Mouse (Mus musculus): ENCODE measurements around the gene Zfp316. TPM values are rescaled to one million over a fixed set of nuclear protein-coding genes. Genes with fewer than 3 reads are reported as not detected.
A peak's percentile ranks its signal among the peaks of the same experiment; 100 is the strongest.

Gene Zfp316
- total and polyA plus RNA-seq, 2 experiments from 2014 or later = 6.8 to 32.1 TPM

DNA sequence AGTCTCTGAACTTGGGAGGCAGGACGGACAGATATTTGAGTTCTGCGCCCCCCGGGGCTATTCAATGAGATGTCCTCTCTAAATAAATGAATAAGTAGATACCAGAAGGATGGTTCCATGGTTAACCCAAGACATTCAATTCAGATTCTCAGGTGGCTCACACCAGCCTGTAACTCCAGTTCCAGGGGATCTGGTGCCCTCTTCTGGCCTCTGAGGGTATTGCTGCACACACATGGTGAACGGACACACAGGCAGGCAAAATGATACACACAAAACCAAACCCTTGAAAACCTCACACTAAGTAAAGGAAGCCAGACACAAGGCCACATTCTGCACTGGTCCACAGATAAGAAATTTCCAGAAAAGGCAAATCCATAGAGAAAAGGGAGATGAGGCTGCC, 29.9 kb upstream of the Zfp316 start:
- peak; percentile 83 for TF ChIP-seq CTCF (IDR thresholded peaks at IDR 0.05)
- DNase-seq (ENCODE audit: low spot score) (peak; percentile 44), ATAC-seq (ENCODE audit: low FRiP score) (no peak)
- Histone ChIP-seq H3K27ac (ENCODE audit: low read depth, low read length) (no peak overlapping the region), H3K4me2 (ENCODE audit: low read depth, low read length, poor library complexity, severe bottlenecking) (no peak overlapping the region), H3K36me3 (ENCODE audit: insufficient read depth, low read length) (peaks cover 35% of the 10 kb centered on the region), H3K27me3 (ENCODE audit: insufficient read depth, low read length) (no peaks in the 10 kb centered on the region), H3K9me3 (ENCODE audit: low read length) (no peaks in the 10 kb centered on the region), H3K4me1 (ENCODE audit: insufficient read depth, low read length) (no peaks in the 10 kb centered on the region), H3K9ac (replicated peaks; ENCODE audit: low read length, poor library complexity, severe bottlenecking) (no peak overlapping the region), H3K4me3 (ENCODE audit: low read depth, low read length) (no peak overlapping the region)
- WGBS = 90% methylated on average over 4 of the region's 4 CpGs

DNA sequence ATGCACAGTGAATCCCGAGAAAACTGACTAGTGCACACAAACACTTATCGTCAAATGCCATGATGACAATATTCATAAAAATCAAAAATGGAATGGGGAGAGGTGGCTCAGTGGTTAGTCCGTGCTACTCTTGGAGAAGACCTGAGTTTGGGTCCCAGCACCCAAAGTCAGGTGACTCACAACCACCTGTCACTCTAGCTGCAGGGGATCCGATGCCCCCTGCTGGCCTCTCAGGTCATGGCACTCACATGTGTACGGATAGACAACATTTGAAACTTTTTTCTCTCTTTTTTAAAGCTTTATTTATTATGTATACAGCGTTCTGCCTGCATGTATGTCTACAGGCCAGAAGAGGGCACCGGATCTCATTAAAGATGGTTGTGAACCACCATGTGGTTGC, 28.6 kb upstream of the Zfp316 start:
- Histone ChIP-seq H3K4me3 (ENCODE audit: low read depth, low read length) (no peak overlapping the region), H3K4me1 (ENCODE audit: insufficient read depth, low read length) (peaks cover 4% of the 10 kb centered on the region; the same call in 1 of the 2 replicates), H3K27me3 (ENCODE audit: insufficient read depth, low read length) (0 out of 2 replicates have a peak, but pooled peaks cover 3% of the 10 kb centered on the region), H3K27ac (ENCODE audit: low read depth, low read length) (no peak overlapping the region), H3K9me3 (ENCODE audit: low read length) (no peaks in the 10 kb centered on the region), H3K4me2 (ENCODE audit: low read depth, low read length, poor library complexity, severe bottlenecking) (no peak overlapping the region), H3K9ac (replicated peaks; ENCODE audit: low read length, poor library complexity, severe bottlenecking) (no peak overlapping the region), H3K36me3 (ENCODE audit: insufficient read depth, low read length) (peaks cover 31% of the 10 kb centered on the region)
- WGBS = 94% methylated on average over 7 of the region's 7 CpGs
- no peak for ATAC-seq (ENCODE audit: low FRiP score)
- TF ChIP-seq CTCF (IDR thresholded peaks at IDR 0.05) = peak; percentile 58
- no peak for DNase-seq (ENCODE audit: low spot score)

DNA sequence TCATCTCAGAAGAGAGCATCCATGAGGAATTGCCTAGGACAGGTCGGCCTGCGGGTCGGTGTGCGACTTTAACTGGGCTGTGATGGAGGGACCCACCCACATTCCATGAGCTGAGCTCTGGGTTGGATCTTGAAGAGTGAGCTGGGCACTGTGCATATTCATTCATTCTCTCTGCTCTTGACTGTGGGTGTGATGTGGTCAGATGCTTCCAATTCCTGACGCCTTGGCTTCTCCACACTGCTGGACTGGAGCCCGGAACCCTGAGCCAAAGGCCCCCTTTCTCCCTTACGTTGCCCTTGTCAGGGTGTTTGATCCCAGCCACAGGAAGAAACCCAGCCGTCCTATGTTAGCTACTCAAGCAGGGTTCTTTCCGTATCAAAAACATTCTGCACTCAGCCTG, 28.2 kb upstream of the Zfp316 start:
- Histone ChIP-seq H3K36me3 (ENCODE audit: insufficient read depth, low read length) (peaks cover 31% of the 10 kb centered on the region), H3K4me3 (ENCODE audit: low read depth, low read length) (no peak overlapping the region), H3K27ac (ENCODE audit: low read depth, low read length) (no peak overlapping the region), H3K4me1 (ENCODE audit: insufficient read depth, low read length) (peaks cover 4% of the 10 kb centered on the region; the same call in 1 of the 2 replicates), H3K4me2 (ENCODE audit: low read depth, low read length, poor library complexity, severe bottlenecking) (no peak overlapping the region), H3K9me3 (ENCODE audit: low read length) (no peaks in the 10 kb centered on the region), H3K9ac (replicated peaks; ENCODE audit: low read length, poor library complexity, severe bottlenecking) (no peak overlapping the region), H3K27me3 (ENCODE audit: insufficient read depth, low read length) (0 out of 2 replicates have a peak, but pooled peaks cover 3% of the 10 kb centered on the region)
- 92% methylated on average over 9 of the region's 9 CpGs for WGBS
- DNase-seq (ENCODE audit: low spot score) = no peak
- no peak for ATAC-seq (ENCODE audit: low FRiP score)
- TF ChIP-seq CTCF (IDR thresholded peaks at IDR 0.05) = no peak

DNA sequence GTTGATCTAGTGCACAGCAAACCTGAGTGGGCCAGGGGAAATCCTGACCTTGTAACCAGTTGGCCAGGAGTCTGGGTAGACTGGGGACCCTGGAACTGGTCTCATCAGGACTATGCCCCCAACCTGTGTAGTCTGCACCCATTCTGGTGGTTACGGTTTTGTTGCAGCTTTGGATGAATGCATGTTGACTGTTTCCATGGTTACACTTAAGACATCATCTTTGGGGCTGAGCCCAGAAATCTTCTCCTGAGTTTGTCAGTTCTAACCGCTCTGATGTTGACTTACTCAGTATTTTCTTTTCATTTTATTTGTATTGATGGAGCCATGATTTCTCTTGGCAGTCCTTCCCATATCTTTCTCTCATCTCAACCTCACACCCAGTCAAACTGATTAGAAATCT, 25.5 kb upstream of the Zfp316 start:
- WGBS = 75% methylated on average over 2 of the region's 2 CpGs
- DNase-seq (ENCODE audit: low spot score) = no peak
- no peak for ATAC-seq (ENCODE audit: low FRiP score)

DNA sequence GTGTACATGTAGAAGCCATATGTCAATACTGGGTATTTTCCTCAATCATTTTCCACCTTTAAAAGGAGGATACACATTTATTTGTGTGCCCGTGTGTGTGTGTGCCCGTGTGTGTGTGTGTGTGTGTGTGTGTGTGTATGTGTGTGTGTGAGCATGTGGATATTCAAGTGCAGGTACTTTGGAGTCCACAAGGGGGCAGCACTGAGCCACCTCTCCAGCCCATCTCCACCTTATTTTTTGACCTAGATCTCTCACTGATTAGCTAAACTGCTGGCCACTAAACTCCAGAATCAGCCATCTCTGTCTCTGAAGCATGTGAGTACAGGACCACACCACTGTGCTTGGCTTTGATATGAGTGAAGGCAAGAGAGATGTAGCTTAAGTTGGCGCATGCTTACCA, 25.0 kb upstream of the Zfp316 start:
- H3K4me3 ChIP-seq (ENCODE audit: low read depth, low read length) = no peak overlapping the region
- no peak for DNase-seq (ENCODE audit: low spot score)
- 0 out of 2 replicates have a peak, but pooled peaks cover 6% of the 10 kb centered on the region for H3K27me3 ChIP-seq (ENCODE audit: insufficient read depth, low read length)
- WGBS = 89% methylated on average over 3 of the region's 3 CpGs
- no peaks in the 10 kb centered on the region for H3K9me3 ChIP-seq (ENCODE audit: low read length)
- ATAC-seq (ENCODE audit: low FRiP score) = no peak
- H3K4me2 ChIP-seq (ENCODE audit: low read depth, low read length, poor library complexity, severe bottlenecking) = no peak overlapping the region
- peaks cover 4% of the 10 kb centered on the region; the same call in 1 of the 2 replicates for H3K4me1 ChIP-seq (ENCODE audit: insufficient read depth, low read length)
- no peak overlapping the region for H3K27ac ChIP-seq (ENCODE audit: low read depth, low read length)
- 0 out of 2 replicates have a peak, but pooled peaks cover 6% of the 10 kb centered on the region for H3K36me3 ChIP-seq (ENCODE audit: insufficient read depth, low read length)
- no peak overlapping the region for H3K9ac ChIP-seq (replicated peaks; ENCODE audit: low read length, poor library complexity, severe bottlenecking)
- TF ChIP-seq CTCF (IDR thresholded peaks at IDR 0.05) = peak; percentile 62

More for the DNA sequence above, 25.5 kb upstream of the Zfp316 start:
- 0 out of 2 replicates have a peak, but pooled peaks cover 6% of the 10 kb centered on the region for H3K27me3 ChIP-seq (ENCODE audit: insufficient read depth, low read length)
- H3K4me3 ChIP-seq (ENCODE audit: low read depth, low read length) = no peak overlapping the region
- H3K4me1 ChIP-seq (ENCODE audit: insufficient read depth, low read length) = peaks cover 4% of the 10 kb centered on the region; the same call in 1 of the 2 replicates
- no peak overlapping the region for H3K4me2 ChIP-seq (ENCODE audit: low read depth, low read length, poor library complexity, severe bottlenecking)
- no peak overlapping the region for H3K27ac ChIP-seq (ENCODE audit: low read depth, low read length)
- peaks cover 10% of the 10 kb centered on the region; the same call in 1 of the 2 replicates for H3K36me3 ChIP-seq (ENCODE audit: insufficient read depth, low read length)
- H3K9me3 ChIP-seq (ENCODE audit: low read length) = no peaks in the 10 kb centered on the region
- no peak for TF ChIP-seq CTCF (IDR thresholded peaks at IDR 0.05)
- H3K9ac ChIP-seq (replicated peaks; ENCODE audit: low read length, poor library complexity, severe bottlenecking) = no peak overlapping the region

DNA sequence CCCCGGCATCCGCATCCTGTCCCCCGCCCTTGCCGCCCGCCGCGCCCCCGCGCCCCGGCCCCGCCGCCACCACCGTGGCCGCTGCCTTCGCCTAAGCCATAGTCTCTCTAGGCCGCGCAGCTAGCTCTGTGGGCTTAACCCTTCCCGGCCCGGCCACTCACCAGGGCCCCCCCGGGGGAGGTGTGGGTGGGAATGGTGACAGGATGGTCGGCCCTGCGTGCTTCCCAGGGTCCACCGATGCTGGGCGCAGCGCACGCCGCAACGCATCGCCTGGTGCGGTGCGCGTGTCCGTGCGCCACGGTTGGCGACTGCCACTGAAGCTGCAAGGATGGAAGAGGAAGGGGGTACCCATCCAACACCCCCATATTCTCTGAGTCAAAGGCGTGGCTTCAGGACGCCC, 23.6 kb upstream of the Zfp316 start, which contains the start of gene Zfp853:
Zfp853 (minus strand) TSS at position 220 of the 400 bp plus-strand sequence.
- TF ChIP-seq CTCF (IDR thresholded peaks at IDR 0.05) = peak; percentile 4; the same call in 1 of the 2 replicates
- H3K36me3 ChIP-seq (ENCODE audit: insufficient read depth, low read length) = 0 out of 2 replicates have a peak, but pooled peaks cover 3% of the 10 kb centered on the region
- DNase-seq (ENCODE audit: low spot score) (peak; percentile 40), ATAC-seq (ENCODE audit: low FRiP score) (peak; percentile 52)
- peak within 1 kb of the TSS; percentile 59 for H3K4me3 ChIP-seq (ENCODE audit: low read depth, low read length)
- peaks cover 14% of the 10 kb centered on the region for H3K27me3 ChIP-seq (ENCODE audit: insufficient read depth, low read length)
- 3% methylated on average over 27 of the region's 38 CpGs for WGBS
- H3K27ac ChIP-seq (ENCODE audit: low read depth, low read length) = no peak within 1 kb of the TSS
- H3K9ac ChIP-seq (replicated peaks; ENCODE audit: low read length, poor library complexity, severe bottlenecking) = peak within 1 kb of the TSS; percentile 75
- H3K9me3 ChIP-seq (ENCODE audit: low read length) = no peaks in the 10 kb centered on the region
- peaks cover 4% of the 10 kb centered on the region; the same call in 1 of the 2 replicates for H3K4me1 ChIP-seq (ENCODE audit: insufficient read depth, low read length)
- H3K4me2 ChIP-seq (ENCODE audit: low read depth, low read length, poor library complexity, severe bottlenecking) = peak within 1 kb of the TSS; percentile 96
